Mouse (Mus musculus): Measurements from ENCODE around the gene Cd86. TPM values are rescaled to one million over a fixed set of nuclear protein-coding genes. Genes with fewer than 3 reads are reported as not detected.

The Cd86 gene
- polyA plus RNA-seq (2012; rRNA removed), result 0.10 and 0.23 TPM in 2 replicates

GRCm38 (mm10) chr16:36665782-36666181 lies at the start of gene Cd86:
Cd86 (minus strand) TSS chr16:36666081.

GRCm38 (mm10) chr16:36693818-36694413 lies 28.0 kb upstream of the Cd86 start, which contains the start of gene Ildr1:
Ildr1 (plus strand) TSS chr16:36693978.

GRCm38 (mm10) chr16:36561386-36562338 lies 104.2 kb downstream of the Cd86 start, which contains the start of gene Casr:
Casr (minus strand) TSS chr16:36562141.

Other genes starting within 250 kb of the Cd86 start
- gene Stfa3, start 210.7 kb downstream of the Cd86 start, polyA plus RNA-seq (2012; rRNA removed), result not detected in 2 replicates
- 0.14 and 0.26 TPM in 2 replicates for gene Casr, start 103.9 kb downstream of the Cd86 start, polyA plus RNA-seq (2012; rRNA removed)
- 0.73 and 1.0 TPM in 2 replicates for gene Ildr1, start 27.9 kb upstream of the Cd86 start, polyA plus RNA-seq (2012; rRNA removed)
- gene Slc15a2, start 118.9 kb upstream of the Cd86 start, polyA plus RNA-seq (2012; rRNA removed), result 0.19 TPM in 1 of 2 replicates, not detected in the other
- gene Iqcb1, start 162.3 kb upstream of the Cd86 start, polyA plus RNA-seq (2012; rRNA removed), result 0.02 and 0.24 TPM in 2 replicates
- not detected in 2 replicates for gene Eaf2, start 208.9 kb upstream of the Cd86 start, polyA plus RNA-seq (2012; rRNA removed)
- 19.9 and 24.4 TPM in 2 replicates for gene Golgb1, start 209.1 kb upstream of the Cd86 start, polyA plus RNA-seq (2012; rRNA removed)

Data from stomach, adult 2 months (tissue).